Mouse (Mus musculus): ENCODE results near the gene Phldb2. TPM values are rescaled to one million over a fixed set of nuclear protein-coding genes. Genes with fewer than 3 reads are reported as not detected.

The Phldb2 gene
- polyA plus RNA-seq, 1 experiment: 33.0 TPM

- no peak overlapping the region for H3ac ChIP-seq (ENCODE audit: control insufficient read depth, insufficient read length, low read depth)
- H3K4me3 ChIP-seq (ENCODE audit: insufficient read depth, poor library complexity, severe bottlenecking): no peak overlapping the region
- TF ChIP-seq MYOG (IDR thresholded peaks at IDR 0.05; ENCODE audit: control insufficient read depth, extremely low read depth, insufficient read length) (no peak), MAX (IDR thresholded peaks at IDR 0.05) (no peak), USF1 (IDR thresholded peaks at IDR 0.05; ENCODE audit: low read depth) (no peak), CTCF (IDR thresholded peaks at IDR 0.05; ENCODE audit: control insufficient read depth, insufficient read depth, insufficient read length) (no peak), CEBPB (IDR thresholded peaks at IDR 0.05; ENCODE audit: low read depth) (no peak), FOSL1 (IDR thresholded peaks at IDR 0.05; ENCODE audit: insufficient read depth, low read length, poor library complexity, severe bottlenecking) (no peak), MYOD1 (IDR thresholded peaks at IDR 0.05; ENCODE audit: control insufficient read depth, insufficient read length, low read depth) (no peak)
- no peaks in the 10 kb centered on the region for H3K27me3 ChIP-seq (ENCODE audit: control insufficient read depth, insufficient read depth, insufficient read length)
- no peaks in the 10 kb centered on the region for H3K36me3 ChIP-seq (ENCODE audit: control insufficient read depth, insufficient read depth)
- H3K79me2 ChIP-seq (ENCODE audit: control insufficient read depth, insufficient read depth): no peaks in the 10 kb centered on the region
- no peaks in the 10 kb centered on the region for H3K79me3 ChIP-seq (ENCODE audit: low read depth)
These were observed 233.3 kb downstream of the Phldb2 start for GRCm38 (mm10) chr16:45720022-45720630.

- Histone ChIP-seq H3K4me3 (ENCODE audit: insufficient read depth, poor library complexity, severe bottlenecking) (no peak overlapping the region), H3K36me3 (ENCODE audit: control insufficient read depth, insufficient read depth) (no peaks in the 10 kb centered on the region), H3K79me2 (ENCODE audit: control insufficient read depth, insufficient read depth) (no peaks in the 10 kb centered on the region), H3ac (ENCODE audit: control insufficient read depth, insufficient read length, low read depth) (no peak overlapping the region), H3K27me3 (ENCODE audit: control insufficient read depth, insufficient read depth, insufficient read length) (no peaks in the 10 kb centered on the region), H3K79me3 (ENCODE audit: low read depth) (no peaks in the 10 kb centered on the region)
- TF ChIP-seq MYOG (IDR thresholded peaks at IDR 0.05; ENCODE audit: control insufficient read depth, extremely low read depth, insufficient read length): no peak
- TF ChIP-seq FOSL1 (IDR thresholded peaks at IDR 0.05; ENCODE audit: insufficient read depth, low read length, poor library complexity, severe bottlenecking): no peak
- TF ChIP-seq CTCF (IDR thresholded peaks at IDR 0.05; ENCODE audit: control insufficient read depth, insufficient read depth, insufficient read length): no peak
These were observed 235.1 kb downstream of the Phldb2 start for GRCm38 (mm10) chr16:45718296-45718695.

DNA sequence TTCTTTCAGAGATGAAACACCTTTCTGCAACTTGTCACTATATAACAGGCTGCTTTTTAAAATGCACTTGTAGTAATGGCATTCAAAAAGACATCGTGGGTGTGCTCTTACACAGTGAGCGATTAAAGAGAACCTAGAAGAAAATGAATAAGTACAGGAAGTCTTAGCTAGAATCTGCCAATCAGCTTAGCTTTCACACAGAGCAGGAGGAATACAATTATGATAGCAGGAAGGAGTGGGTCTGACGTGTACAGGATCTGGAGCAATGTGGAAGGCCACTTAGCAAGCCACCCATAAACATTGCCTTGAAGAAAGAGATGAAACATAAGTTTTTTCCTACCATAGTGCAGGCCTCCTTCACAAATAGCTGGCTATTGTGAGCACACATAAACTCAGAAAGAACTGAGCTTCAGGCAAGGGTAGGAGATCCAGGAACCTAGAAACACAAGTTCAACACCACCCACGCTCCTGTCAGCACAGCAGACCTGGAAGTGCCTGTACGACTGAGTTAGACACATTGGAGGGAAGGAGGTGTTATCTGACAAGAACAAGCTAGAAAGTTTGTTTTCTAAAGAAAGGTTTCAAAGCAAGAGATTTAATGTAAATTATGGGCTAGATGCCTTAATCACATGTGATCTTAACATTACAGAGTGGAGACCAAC lies 238.8 kb downstream of the Phldb2 start:
- TF ChIP-seq MYOD1 (IDR thresholded peaks at IDR 0.05; ENCODE audit: control insufficient read depth, insufficient read length, low read depth) (no peak), MYOG (IDR thresholded peaks at IDR 0.05; ENCODE audit: control insufficient read depth, extremely low read depth, insufficient read length) (no peak)
- no peaks in the 10 kb centered on the region for H3K79me2 ChIP-seq (ENCODE audit: control insufficient read depth, insufficient read depth)
- no peaks in the 10 kb centered on the region for H3K36me3 ChIP-seq (ENCODE audit: control insufficient read depth, insufficient read depth)
- H3K79me3 ChIP-seq (ENCODE audit: low read depth): no peaks in the 10 kb centered on the region
- no peaks in the 10 kb centered on the region for H3K27me3 ChIP-seq (ENCODE audit: control insufficient read depth, insufficient read depth, insufficient read length)
- H3ac ChIP-seq (ENCODE audit: control insufficient read depth, insufficient read length, low read depth): no peak overlapping the region
- H3K4me3 ChIP-seq (ENCODE audit: insufficient read depth, poor library complexity, severe bottlenecking): no peak overlapping the region

DNA sequence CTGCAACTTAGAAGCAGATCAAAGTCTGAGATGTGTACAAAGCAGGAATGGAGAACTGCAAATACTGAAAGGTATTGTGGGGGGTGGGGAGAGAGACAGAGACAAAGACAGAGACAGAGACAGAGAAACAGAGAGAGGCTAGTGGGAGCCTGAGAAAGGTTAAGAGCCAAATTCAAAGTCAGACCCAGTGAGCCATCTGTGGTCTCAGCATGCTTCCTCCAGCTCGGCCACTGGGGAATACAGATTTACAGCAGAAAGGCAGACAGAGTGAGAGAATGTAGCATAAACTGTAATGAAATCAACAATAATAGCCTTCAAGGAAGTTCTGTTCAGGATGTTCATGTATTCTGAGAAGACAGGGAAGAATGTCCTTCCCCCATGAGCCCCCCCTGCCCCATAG lies 239.5 kb downstream of the Phldb2 start:
- H3K79me3 ChIP-seq (ENCODE audit: low read depth): no peaks in the 10 kb centered on the region
- H3K27me3 ChIP-seq (ENCODE audit: control insufficient read depth, insufficient read depth, insufficient read length): no peaks in the 10 kb centered on the region

GRCm38 (mm10) chr16:45713261-45713660 lies 240.1 kb downstream of the Phldb2 start:
- Histone ChIP-seq H3K79me3 (ENCODE audit: low read depth) (no peaks in the 10 kb centered on the region), H3K4me3 (ENCODE audit: insufficient read depth, poor library complexity, severe bottlenecking) (no peak overlapping the region), H3K79me2 (ENCODE audit: control insufficient read depth, insufficient read depth) (no peaks in the 10 kb centered on the region), H3ac (ENCODE audit: control insufficient read depth, insufficient read length, low read depth) (no peak overlapping the region), H3K27me3 (ENCODE audit: control insufficient read depth, insufficient read depth, insufficient read length) (no peaks in the 10 kb centered on the region), H3K36me3 (ENCODE audit: control insufficient read depth, insufficient read depth) (no peaks in the 10 kb centered on the region)
- TF ChIP-seq MAX (IDR thresholded peaks at IDR 0.05): no peak
- TF ChIP-seq CTCF (IDR thresholded peaks at IDR 0.05; ENCODE audit: control insufficient read depth, insufficient read depth, insufficient read length): no peak
- TF ChIP-seq USF1 (IDR thresholded peaks at IDR 0.05; ENCODE audit: low read depth): no peak
- no peak for TF ChIP-seq MYOD1 (IDR thresholded peaks at IDR 0.05; ENCODE audit: control insufficient read depth, insufficient read length, low read depth)
- no peak for TF ChIP-seq CEBPB (IDR thresholded peaks at IDR 0.05; ENCODE audit: low read depth)
- TF ChIP-seq MYOG (IDR thresholded peaks at IDR 0.05; ENCODE audit: control insufficient read depth, extremely low read depth, insufficient read length): no peak
- TF ChIP-seq FOSL1 (IDR thresholded peaks at IDR 0.05; ENCODE audit: insufficient read depth, low read length, poor library complexity, severe bottlenecking): no peak

More for the DNA sequence above, 239.5 kb downstream of the Phldb2 start:
- Histone ChIP-seq H3ac (ENCODE audit: control insufficient read depth, insufficient read length, low read depth) (no peak overlapping the region), H3K4me3 (ENCODE audit: insufficient read depth, poor library complexity, severe bottlenecking) (no peak overlapping the region), H3K36me3 (ENCODE audit: control insufficient read depth, insufficient read depth) (no peaks in the 10 kb centered on the region), H3K79me2 (ENCODE audit: control insufficient read depth, insufficient read depth) (no peaks in the 10 kb centered on the region)
- TF ChIP-seq MYOD1 (IDR thresholded peaks at IDR 0.05; ENCODE audit: control insufficient read depth, insufficient read length, low read depth) (no peak), USF1 (IDR thresholded peaks at IDR 0.05; ENCODE audit: low read depth) (no peak), CTCF (IDR thresholded peaks at IDR 0.05; ENCODE audit: control insufficient read depth, insufficient read depth, insufficient read length) (no peak), MYOG (IDR thresholded peaks at IDR 0.05; ENCODE audit: control insufficient read depth, extremely low read depth, insufficient read length) (no peak), FOSL1 (IDR thresholded peaks at IDR 0.05; ENCODE audit: insufficient read depth, low read length, poor library complexity, severe bottlenecking) (no peak), MAX (IDR thresholded peaks at IDR 0.05) (no peak), CEBPB (IDR thresholded peaks at IDR 0.05; ENCODE audit: low read depth) (no peak)

- H3K27me3 ChIP-seq (ENCODE audit: control insufficient read depth, insufficient read depth, insufficient read length): no peaks in the 10 kb centered on the region
- no peaks in the 10 kb centered on the region for H3K79me2 ChIP-seq (ENCODE audit: control insufficient read depth, insufficient read depth)
- no peaks in the 10 kb centered on the region for H3K79me3 ChIP-seq (ENCODE audit: low read depth)
- H3ac ChIP-seq (ENCODE audit: control insufficient read depth, insufficient read length, low read depth): no peak overlapping the region
- no peaks in the 10 kb centered on the region for H3K36me3 ChIP-seq (ENCODE audit: control insufficient read depth, insufficient read depth)
- H3K4me3 ChIP-seq (ENCODE audit: insufficient read depth, poor library complexity, severe bottlenecking): no peak overlapping the region
- no peak for TF ChIP-seq USF1 (IDR thresholded peaks at IDR 0.05; ENCODE audit: low read depth)
- no peak for TF ChIP-seq MYOD1 (IDR thresholded peaks at IDR 0.05; ENCODE audit: control insufficient read depth, insufficient read length, low read depth)
- TF ChIP-seq FOSL1 (IDR thresholded peaks at IDR 0.05; ENCODE audit: insufficient read depth, low read length, poor library complexity, severe bottlenecking): no peak
- TF ChIP-seq MAX (IDR thresholded peaks at IDR 0.05): no peak
- no peak for TF ChIP-seq CEBPB (IDR thresholded peaks at IDR 0.05; ENCODE audit: low read depth)
- no peak for TF ChIP-seq CTCF (IDR thresholded peaks at IDR 0.05; ENCODE audit: control insufficient read depth, insufficient read depth, insufficient read length)
- TF ChIP-seq MYOG (IDR thresholded peaks at IDR 0.05; ENCODE audit: control insufficient read depth, extremely low read depth, insufficient read length): no peak
These were observed 242.1 kb downstream of the Phldb2 start for GRCm38 (mm10) chr16:45711263-45711662.
